8 mouse cellular contexts compared by ENCODE assay signal in genomic region chr3:79203178-79203577, GRCm38 (mm10).
A peak's percentile ranks its signal among the peaks of the same experiment; 100 is the strongest.
DNase-seq lines count a peak whose midpoint lies in the region; ATAC-seq and TF ChIP-seq lines count a peak whose summit lies in the region.

No protein-coding gene starts in this region.

- DNase-seq in kidney, adult 18-20 months: peak; percentile 74
- DNase-seq in Muller cell, postnatal 12 days (ENCODE audit: inconsistent ontology term): peak; percentile 41
- peak; percentile 72 for DNase-seq in liver, adult 2 months (ENCODE audit: extremely low read depth, low read depth, low spot score)
- DNase-seq in testis, postnatal 14 days (ENCODE audit: low spot score): peak; percentile 66
- no peak for DNase-seq in adipocyte (ENCODE audit: low spot score)

- TF ChIP-seq CTCF in liver, adult 2 months (IDR thresholded peaks at IDR 0.05; ENCODE audit: low read depth, low read length): no peak

- no peak overlapping the region for H3K4me3 ChIP-seq in kidney, embryonic 15.5 days (replicated peaks)
- no peak overlapping the region for H3K4me3 ChIP-seq in forebrain, embryonic 15.5 days
- no peak overlapping the region for H3K4me3 ChIP-seq in intestine, embryonic 15.5 days (replicated peaks)
- no peak overlapping the region for H3K4me3 ChIP-seq in liver, adult 2 months (ENCODE audit: insufficient read depth, low read depth, low read length)

- H3K27ac ChIP-seq in kidney, embryonic 15.5 days: no peak overlapping the region
- no peak overlapping the region for H3K27ac ChIP-seq in forebrain, embryonic 15.5 days (replicated peaks)
- H3K27ac ChIP-seq in intestine, embryonic 15.5 days: no peak overlapping the region
- peak overlapping the region; percentile 11; the same call in 1 of the 2 replicates for H3K27ac ChIP-seq in liver, adult 2 months (replicated peaks; ENCODE audit: insufficient read depth, low read depth, low read length)

- H3K4me2 ChIP-seq in kidney, embryonic 15.5 days: no peak overlapping the region
- H3K4me2 ChIP-seq in forebrain, embryonic 15.5 days (replicated peaks): no peak overlapping the region
- H3K4me2 ChIP-seq in intestine, embryonic 15.5 days (replicated peaks): no peak overlapping the region

- TF ChIP-seq POLR2A in liver, adult 2 months (IDR thresholded peaks at IDR 0.05; ENCODE audit: extremely low read depth, insufficient read depth, low read length): no peak

- H3K36me3 ChIP-seq in kidney, embryonic 15.5 days: no peaks in the 10 kb centered on the region
- H3K36me3 ChIP-seq in forebrain, embryonic 15.5 days: no peaks in the 10 kb centered on the region
- no peaks in the 10 kb centered on the region for H3K36me3 ChIP-seq in intestine, embryonic 15.5 days
- H3K36me3 ChIP-seq in liver, adult 2 months (ENCODE audit: control insufficient read depth, insufficient read depth, low read length): no peaks in the 10 kb centered on the region

- no peak for ATAC-seq in kidney, embryonic 15.5 days (replicated peaks; ENCODE audit: low FRiP score)
- ATAC-seq in forebrain, embryonic 15.5 days (replicated peaks): peak; percentile 49; the same call in 1 of the 2 replicates
- ATAC-seq in intestine, embryonic 15.5 days: peak; percentile 58

- peaks cover 29% of the 10 kb centered on the region for H3K79me2 ChIP-seq in liver, adult 2 months (ENCODE audit: control insufficient read depth, insufficient read depth, low read length)

- H3K9ac ChIP-seq in kidney, embryonic 15.5 days: no peak overlapping the region
- no peak overlapping the region for H3K9ac ChIP-seq in forebrain, embryonic 15.5 days (replicated peaks)
- H3K9ac ChIP-seq in intestine, embryonic 15.5 days: no peak overlapping the region
- H3K9ac ChIP-seq in liver, adult 2 months (ENCODE audit: low read depth, low read length): no peak overlapping the region

- no peaks in the 10 kb centered on the region; the same call in 1 of the 2 replicates for H3K9me3 ChIP-seq in kidney, embryonic 15.5 days (replicated peaks)
- H3K9me3 ChIP-seq in forebrain, embryonic 15.5 days: no peaks in the 10 kb centered on the region
- no peaks in the 10 kb centered on the region for H3K9me3 ChIP-seq in intestine, embryonic 15.5 days

- H3K27me3 ChIP-seq in kidney, embryonic 15.5 days: no peaks in the 10 kb centered on the region
- no peaks in the 10 kb centered on the region for H3K27me3 ChIP-seq in forebrain, embryonic 15.5 days
- H3K27me3 ChIP-seq in intestine, embryonic 15.5 days (replicated peaks): no peaks in the 10 kb centered on the region
- no peaks in the 10 kb centered on the region for H3K27me3 ChIP-seq in liver, adult 2 months (ENCODE audit: control insufficient read depth, insufficient read depth, low read length)

- H3K4me1 ChIP-seq in kidney, embryonic 15.5 days: peaks cover 16% of the 10 kb centered on the region
- H3K4me1 ChIP-seq in forebrain, embryonic 15.5 days: peaks cover 17% of the 10 kb centered on the region
- H3K4me1 ChIP-seq in intestine, embryonic 15.5 days (replicated peaks): peaks cover 21% of the 10 kb centered on the region; the same call in 1 of the 2 replicates
- peaks cover 27% of the 10 kb centered on the region for H3K4me1 ChIP-seq in liver, adult 2 months (ENCODE audit: control insufficient read depth, insufficient read depth, low read length)

- 55% methylated on average over 3 of the region's 3 CpGs for WGBS in kidney, embryonic 15.5 days
- 39% methylated on average over 3 of the region's 3 CpGs for WGBS in forebrain, embryonic 15.5 days
- WGBS in intestine, embryonic 15.5 days: 29% methylated on average over 3 of the region's 3 CpGs
- WGBS in liver, adult 2 months: 8% methylated on average over 3 of the region's 3 CpGs
